Mouse (Mus musculus) midbrain, embryonic 10.5 days (tissue): ENCODE measurements around the gene Arfgap3. TPM values are rescaled to one million over a fixed set of nuclear protein-coding genes. Genes with fewer than 3 reads are reported as not detected.
"Not testable (repeated sequence)": the region's sequence is repeated elsewhere in the genome, so short reads cannot be mapped to it uniquely, and the experiment has no call there.

Experiments
- DNase-seq: peaks from one replicate; pipeline ENCODE4 v3.0.0-alpha.2; 2017; ENCODE audit warnings: low spot score
- H3K27ac ChIP-seq: fragments of 300-500 bp; sonication (generic); replicated peaks from 2 replicates; pipeline ENCODE4 v1.5.1; 2016; ENCODE audit warnings: mild to moderate bottlenecking
- H3K27me3 ChIP-seq: fragments of 300-500 bp; sonication (generic); 2 replicates; pipeline ENCODE4 v1.6.1; 2016; ENCODE audit warnings: low read depth, mild to moderate bottlenecking; ENCODE audit not compliant: poor library complexity, severe bottlenecking
- H3K36me3 ChIP-seq: fragments of 300-500 bp; sonication (generic); 2 replicates; pipeline ENCODE4 v1.6.1; 2016; ENCODE audit warnings: mild to moderate bottlenecking, moderate library complexity
- H3K4me1 ChIP-seq: fragments of 300-500 bp; sonication (generic); 2 replicates; pipeline ENCODE4 v1.6.1; 2016
- H3K4me3 ChIP-seq: fragments of 300-500 bp; sonication (generic); 2 replicates; pipeline ENCODE4 v1.5.1; 2016; ENCODE audit warnings: mild to moderate bottlenecking, moderate library complexity
- H3K9me3 ChIP-seq: fragments of 300-500 bp; sonication (generic); replicated peaks from 2 replicates; pipeline ENCODE4 v1.6.1; 2016; ENCODE audit warnings: mild to moderate bottlenecking
- WGBS: fragments of 180-500 bp; shearing (Covaris S2); methylation state at CpG from one replicate; pipeline ENCODE4 v1.1.7; 2016; 5-methylcytosine and 5-hydroxymethylcytosine counted together
- polyA plus RNA-seq: library from polyadenylated mRNA; unstranded; fragments of >200 nt; fragmentation: Nextera tagmentation; extraction: Ambion mirVana; gene quantifications from 2 replicates; pipeline ENCODE4 v1.2.1, GENCODE M21; 2016

Arfgap3 gene
- polyA plus RNA-seq: 29.2 and 32.8 TPM in 2 replicates

GRCm38 (mm10) chr15:83349954-83350711 is at the start of gene Arfgap3:
Arfgap3 (minus strand) TSS chr15:83350247.
- peak within 1 kb of the TSS; percentile 89 for H3K27ac ChIP-seq
- no peaks in the 10 kb centered on the region for H3K9me3 ChIP-seq
- H3K27me3 ChIP-seq: 0 out of 2 replicates have a peak, but pooled peaks cover 10% of the 10 kb centered on the region
- under 1% methylated on average over 57 of the region's 60 CpGs for WGBS
- DNase-seq: peak; percentile 96
- H3K4me3 ChIP-seq: peak within 1 kb of the TSS; percentile 72
- H3K36me3 ChIP-seq: no peaks in the 10 kb centered on the region; the same call in 1 of the 2 replicates
- H3K4me1 ChIP-seq: peaks cover 22% of the 10 kb centered on the region

DNA sequence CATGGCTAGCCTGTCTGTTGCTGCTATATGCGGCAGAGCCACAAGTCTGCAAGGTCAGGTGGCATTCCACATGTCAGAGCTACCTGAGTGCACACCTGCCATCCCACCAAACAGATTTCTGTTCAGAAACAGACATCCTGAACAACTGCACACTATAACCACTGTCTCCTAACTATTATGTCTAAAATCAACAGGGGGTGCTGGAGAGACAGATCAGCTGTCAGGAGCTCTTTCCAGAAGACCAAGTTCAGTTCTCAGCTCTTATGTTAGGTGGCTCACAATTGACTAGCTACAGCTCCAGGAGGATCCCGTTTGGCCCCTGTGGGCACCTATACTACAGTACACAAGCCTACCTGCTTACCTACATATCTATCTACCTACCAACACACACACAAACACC is 42.7 kb upstream of the Arfgap3 start:
- WGBS: 90% methylated on average over 2 of the region's 2 CpGs
- no peak for DNase-seq
- H3K27me3 ChIP-seq: no peaks in the 10 kb centered on the region

DNA sequence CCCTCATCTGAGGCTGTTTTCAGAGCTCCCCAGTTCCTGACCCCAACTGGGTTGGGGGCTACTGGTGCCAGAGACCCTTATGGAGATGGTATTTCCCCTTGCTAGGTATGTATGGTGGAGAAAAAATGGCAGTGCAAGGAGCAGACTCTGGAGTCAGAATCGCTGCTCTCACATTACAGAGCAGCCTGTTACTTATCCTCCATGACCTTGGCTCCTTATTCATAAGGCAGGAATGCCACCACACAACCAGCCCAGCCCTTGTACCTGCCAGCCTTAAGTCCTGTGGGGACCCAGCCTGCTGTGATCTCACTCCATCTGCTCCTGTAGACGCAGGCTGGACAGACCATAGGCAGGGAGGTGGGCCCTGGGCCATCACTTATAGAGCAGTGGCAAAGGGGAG is 37.9 kb upstream of the Arfgap3 start:
- no peaks in the 10 kb centered on the region for H3K4me1 ChIP-seq
- H3K36me3 ChIP-seq: peaks cover 67% of the 10 kb centered on the region
- H3K9me3 ChIP-seq: no peaks in the 10 kb centered on the region
- no peak overlapping the region for H3K27ac ChIP-seq
- DNase-seq: no peak
- no peak overlapping the region for H3K4me3 ChIP-seq
- WGBS: 84% methylated on average over 2 of the region's 2 CpGs
- no peaks in the 10 kb centered on the region for H3K27me3 ChIP-seq

More for the DNA sequence above, 42.7 kb upstream of the Arfgap3 start:
- Histone ChIP-seq H3K27ac (no peak overlapping the region), H3K9me3 (no peaks in the 10 kb centered on the region), H3K36me3 (peaks cover 22% of the 10 kb centered on the region), H3K4me3 (no peak overlapping the region), H3K4me1 (peaks cover 6% of the 10 kb centered on the region; the same call in 1 of the 2 replicates)

- Histone ChIP-seq H3K27ac (no peak overlapping the region), H3K4me3 (no peak overlapping the region), H3K36me3 (peaks cover 78% of the 10 kb centered on the region), H3K9me3 (no peaks in the 10 kb centered on the region), H3K27me3 (no peaks in the 10 kb centered on the region), H3K4me1 (no peaks in the 10 kb centered on the region)
- 89% methylated on average over 2 of the region's 2 CpGs for WGBS
- DNase-seq: no peak
Measured at GRCm38 (mm10) chr15:83383633-83384032, 33.6 kb upstream of the Arfgap3 start.

GRCm38 (mm10) chr15:83383136-83383535 is 33.1 kb upstream of the Arfgap3 start:
- Histone ChIP-seq H3K36me3 (peaks cover 78% of the 10 kb centered on the region), H3K4me1 (no peaks in the 10 kb centered on the region), H3K27me3 (no peaks in the 10 kb centered on the region), H3K4me3 (no peak overlapping the region), H3K27ac (no peak overlapping the region), H3K9me3 (no peaks in the 10 kb centered on the region)
- WGBS: 93% methylated on average over 5 of the region's 5 CpGs
- no peak for DNase-seq

- no peak for DNase-seq
- WGBS: 92% methylated on average over 4 of the region's 4 CpGs
- H3K36me3 ChIP-seq: peaks cover 78% of the 10 kb centered on the region
Measured at GRCm38 (mm10) chr15:83382467-83382866, 32.4 kb upstream of the Arfgap3 start.

GRCm38 (mm10) chr15:83377153-83377552 is 27.1 kb upstream of the Arfgap3 start:
- Histone ChIP-seq H3K27me3 (no peaks in the 10 kb centered on the region), H3K9me3 (no peaks in the 10 kb centered on the region), H3K4me1 (no peaks in the 10 kb centered on the region), H3K4me3 (no peak overlapping the region), H3K27ac (no peak overlapping the region), H3K36me3 (peaks cover 33% of the 10 kb centered on the region)
- 91% methylated on average over 4 of the region's 4 CpGs for WGBS
- no peak for DNase-seq

More at GRCm38 (mm10) chr15:83382467-83382866, 32.4 kb upstream of the Arfgap3 start:
- H3K27me3 ChIP-seq: no peaks in the 10 kb centered on the region
- no peak overlapping the region for H3K27ac ChIP-seq
- no peak overlapping the region for H3K4me3 ChIP-seq
- no peaks in the 10 kb centered on the region for H3K9me3 ChIP-seq
- H3K4me1 ChIP-seq: no peaks in the 10 kb centered on the region

GRCm38 (mm10) chr15:83375136-83375535 is 25.1 kb upstream of the Arfgap3 start:
- WGBS: 65% methylated on average over 4 of the region's 4 CpGs
- Histone ChIP-seq H3K27ac (no peak overlapping the region), H3K36me3 (peaks cover 27% of the 10 kb centered on the region), H3K4me1 (no peaks in the 10 kb centered on the region), H3K27me3 (no peaks in the 10 kb centered on the region), H3K9me3 (no peaks in the 10 kb centered on the region), H3K4me3 (no peak overlapping the region)
- peak; percentile 42 for DNase-seq

DNA sequence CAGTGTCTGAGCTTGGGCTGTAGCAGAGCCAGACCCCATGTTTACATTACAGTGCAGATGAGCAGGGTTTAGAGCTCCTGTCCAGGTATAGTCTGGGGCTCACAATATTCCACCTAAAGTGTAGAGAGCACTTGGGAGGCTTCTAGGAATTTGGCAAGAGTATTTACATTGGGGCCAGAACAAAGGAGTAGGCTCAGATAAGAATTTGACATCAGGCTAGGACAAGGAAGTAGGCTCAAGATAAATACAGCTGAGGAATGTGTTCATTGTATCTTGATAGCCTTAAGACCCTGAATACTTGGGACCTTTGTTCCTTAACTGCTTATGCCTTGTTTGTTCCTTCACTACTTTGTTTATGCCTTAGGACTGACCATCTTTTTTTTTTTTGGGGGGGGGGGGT is 24.0 kb upstream of the Arfgap3 start:
- H3K4me3 ChIP-seq: no peak overlapping the region
- no peaks in the 10 kb centered on the region for H3K9me3 ChIP-seq
- H3K36me3 ChIP-seq: peaks cover 20% of the 10 kb centered on the region
- no peak for DNase-seq
- no peak overlapping the region for H3K27ac ChIP-seq
- H3K4me1 ChIP-seq: no peaks in the 10 kb centered on the region
- no peaks in the 10 kb centered on the region for H3K27me3 ChIP-seq

DNA sequence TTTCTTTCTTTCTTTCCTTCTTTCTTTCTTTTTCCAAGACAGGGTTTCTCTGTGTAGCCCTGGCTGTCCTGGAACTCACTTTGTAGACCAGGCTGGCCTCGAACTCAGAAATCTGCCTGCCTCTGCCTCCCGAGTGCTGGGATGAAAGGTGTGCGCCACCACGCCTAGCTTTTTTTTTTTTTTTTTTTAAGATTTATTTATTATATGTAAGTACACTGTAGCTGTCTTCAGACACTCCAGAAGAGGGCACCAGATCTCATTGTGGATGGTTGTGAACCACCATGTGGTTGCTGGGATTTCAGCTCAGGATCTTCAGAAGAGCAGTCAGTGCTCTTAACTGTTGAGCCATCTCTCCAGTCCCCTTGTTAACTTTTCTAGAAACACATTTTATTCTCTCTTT is 18.7 kb upstream of the Arfgap3 start:
- H3K27me3 ChIP-seq: peaks cover 23% of the 10 kb centered on the region
- not testable (repeated sequence) for DNase-seq, H3K36me3 ChIP-seq, H3K9me3 ChIP-seq, H3K27ac ChIP-seq, H3K4me3 ChIP-seq, H3K4me1 ChIP-seq
- 90% methylated on average over 4 of the region's 4 CpGs for WGBS

GRCm38 (mm10) chr15:83368261-83368660 is 18.2 kb upstream of the Arfgap3 start:
- H3K27ac ChIP-seq: no peak overlapping the region
- 0 out of 2 replicates have a peak, but pooled peaks cover 4% of the 10 kb centered on the region for H3K9me3 ChIP-seq
- no peak overlapping the region for H3K4me3 ChIP-seq
- H3K27me3 ChIP-seq: peaks cover 23% of the 10 kb centered on the region
- 93% methylated on average over 2 of the region's 2 CpGs for WGBS
- no peaks in the 10 kb centered on the region for H3K36me3 ChIP-seq
- peaks cover 7% of the 10 kb centered on the region for H3K4me1 ChIP-seq
- DNase-seq: no peak

GRCm38 (mm10) chr15:83366933-83367552 is 17.0 kb upstream of the Arfgap3 start:
- 0 out of 2 replicates have a peak, but pooled peaks cover 4% of the 10 kb centered on the region for H3K9me3 ChIP-seq
- DNase-seq: peak; percentile 67
- H3K36me3 ChIP-seq: no peaks in the 10 kb centered on the region
- no peak overlapping the region for H3K27ac ChIP-seq
- H3K27me3 ChIP-seq: peaks cover 23% of the 10 kb centered on the region
- H3K4me1 ChIP-seq: peaks cover 7% of the 10 kb centered on the region
- H3K4me3 ChIP-seq: peak overlapping the region; percentile 45
- WGBS: 28% methylated on average over 50 of the region's 58 CpGs

- no peak for DNase-seq
- H3K4me3 ChIP-seq: no peak overlapping the region
- peaks cover 23% of the 10 kb centered on the region for H3K27me3 ChIP-seq
- H3K9me3 ChIP-seq: 0 out of 2 replicates have a peak, but pooled peaks cover 4% of the 10 kb centered on the region
- H3K36me3 ChIP-seq: no peaks in the 10 kb centered on the region
- no peak overlapping the region for H3K27ac ChIP-seq
- H3K4me1 ChIP-seq: peaks cover 7% of the 10 kb centered on the region
Measured at GRCm38 (mm10) chr15:83365697-83366096, 15.7 kb upstream of the Arfgap3 start.
